Mouse (Mus musculus): ENCODE data around the gene Pgm3.

The Pgm3 gene

GRCm38 (mm10) chr9:86570261-86570890, 1.3 kb downstream of the Pgm3 start:
- DNase-seq (ENCODE audit: low read depth in 1 of 2, low spot score in 2 of 2): no peak

DNA sequence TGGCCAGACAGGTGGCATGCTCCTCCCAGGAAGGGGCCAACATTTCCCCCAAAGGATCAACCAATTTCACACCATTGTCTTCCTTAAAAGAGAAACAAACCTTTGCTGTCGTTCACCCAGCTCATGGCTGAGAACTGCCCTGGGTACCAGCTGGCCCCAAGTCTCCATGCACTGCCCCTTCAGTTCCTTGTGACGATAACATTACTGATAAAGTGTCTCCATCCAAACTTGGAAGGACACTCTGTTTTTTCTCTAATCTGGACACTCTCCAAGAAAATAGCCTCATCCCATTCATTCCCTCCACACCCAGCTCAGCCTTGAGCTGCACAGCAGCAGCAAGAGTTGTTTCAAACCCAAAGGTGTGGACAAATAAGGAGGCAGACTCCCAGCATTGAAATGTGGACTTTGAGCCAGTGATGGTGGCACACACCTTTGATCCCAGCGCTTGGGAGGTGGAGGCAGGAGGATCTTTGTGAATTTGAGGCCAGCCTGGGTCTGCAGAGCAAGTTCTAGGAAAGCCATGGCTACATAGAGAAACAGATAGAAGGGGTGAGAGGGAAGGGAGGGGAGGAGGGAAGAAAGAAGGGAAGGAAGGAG, 2.2 kb downstream of the Pgm3 start:
- DNase-seq (ENCODE audit: low read depth in 1 of 2, low spot score in 2 of 2): no peak

- DNase-seq (ENCODE audit: low read depth in 1 of 2, low spot score in 2 of 2): no peak
Measured at GRCm38 (mm10) chr9:86560543-86560942, 11.1 kb downstream of the Pgm3 start.

- no peak for DNase-seq (ENCODE audit: low read depth in 1 of 2, low spot score in 2 of 2)
Measured at GRCm38 (mm10) chr9:86554641-86555040, 17.0 kb downstream of the Pgm3 start.

DNA sequence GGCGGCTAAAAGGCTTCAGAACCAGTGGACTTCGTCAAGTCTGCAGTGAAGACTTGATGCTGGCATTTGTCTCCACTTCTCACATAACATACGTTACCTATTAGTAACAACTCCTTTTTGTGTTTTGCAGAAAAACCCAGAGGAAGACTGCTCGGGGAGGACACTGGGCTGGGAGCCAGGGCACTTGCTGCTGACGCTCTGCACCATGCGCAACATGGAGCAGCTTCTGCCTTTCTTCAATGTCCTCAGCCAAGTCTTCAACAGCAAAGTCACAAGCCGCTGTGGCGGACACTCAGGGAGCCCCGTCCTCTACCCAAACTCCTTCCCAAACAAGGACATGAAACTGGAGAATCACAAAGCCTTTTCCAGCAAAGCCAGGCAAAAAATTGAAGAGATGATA, 17.8 kb downstream of the Pgm3 start:
- no peak for DNase-seq (ENCODE audit: low read depth in 1 of 2, low spot score in 2 of 2)

GRCm38 (mm10) chr9:86550717-86551116, 20.9 kb downstream of the Pgm3 start:
- DNase-seq (ENCODE audit: low read depth in 1 of 2, low spot score in 2 of 2): no peak

- DNase-seq (ENCODE audit: low read depth in 1 of 2, low spot score in 2 of 2): no peak
Measured at GRCm38 (mm10) chr9:86549637-86550162, 21.9 kb downstream of the Pgm3 start.

- no peak for DNase-seq (ENCODE audit: low read depth in 1 of 2, low spot score in 2 of 2)
Measured at GRCm38 (mm10) chr9:86544559-86544958, 27.1 kb downstream of the Pgm3 start.

DNA sequence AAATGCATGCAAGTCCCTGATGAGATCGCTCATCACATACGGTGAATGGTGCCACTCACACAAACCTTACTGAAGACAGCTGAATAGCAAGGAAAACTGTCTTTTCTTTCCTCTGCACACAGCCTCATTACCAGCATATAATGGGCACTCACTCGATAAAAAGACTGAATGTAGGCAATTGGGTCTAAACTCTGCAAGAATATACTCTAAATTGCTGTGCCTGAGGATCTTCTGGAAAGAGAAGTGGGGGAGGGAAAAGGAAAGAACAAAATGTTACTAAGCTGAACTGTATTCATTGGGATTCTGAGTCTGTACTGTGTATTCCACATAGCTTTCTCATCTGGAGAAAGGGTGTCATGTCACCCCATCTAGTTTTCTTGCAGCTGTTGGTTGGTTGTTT, 28.2 kb downstream of the Pgm3 start:
- no peak for DNase-seq (ENCODE audit: low read depth in 1 of 2, low spot score in 2 of 2)

- no peak for DNase-seq (ENCODE audit: low read depth in 1 of 2, low spot score in 2 of 2)
Measured at GRCm38 (mm10) chr9:86534071-86534470, 37.6 kb downstream of the Pgm3 start.

DNA sequence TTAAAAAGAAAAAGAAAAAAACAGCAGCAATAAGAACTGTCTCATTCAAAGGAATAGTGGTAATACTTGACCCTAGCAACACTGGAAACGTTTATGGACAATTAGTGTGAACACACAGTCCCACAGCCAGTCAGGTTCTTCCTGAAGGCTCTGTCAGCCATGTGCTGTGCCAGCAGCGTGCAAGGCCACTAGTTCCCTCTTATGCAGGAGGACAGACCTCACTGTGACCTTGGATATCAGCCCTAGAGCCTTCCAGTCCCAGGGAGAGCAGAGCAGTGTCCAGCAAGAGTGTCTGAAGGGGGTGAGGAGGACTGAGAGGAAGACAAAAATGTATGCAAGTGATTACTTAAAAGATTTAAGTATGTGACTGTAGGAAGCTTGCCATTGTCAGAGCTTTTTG, 46.0 kb downstream of the Pgm3 start:
- no peak for DNase-seq (ENCODE audit: low read depth in 1 of 2, low spot score in 2 of 2)

DNA sequence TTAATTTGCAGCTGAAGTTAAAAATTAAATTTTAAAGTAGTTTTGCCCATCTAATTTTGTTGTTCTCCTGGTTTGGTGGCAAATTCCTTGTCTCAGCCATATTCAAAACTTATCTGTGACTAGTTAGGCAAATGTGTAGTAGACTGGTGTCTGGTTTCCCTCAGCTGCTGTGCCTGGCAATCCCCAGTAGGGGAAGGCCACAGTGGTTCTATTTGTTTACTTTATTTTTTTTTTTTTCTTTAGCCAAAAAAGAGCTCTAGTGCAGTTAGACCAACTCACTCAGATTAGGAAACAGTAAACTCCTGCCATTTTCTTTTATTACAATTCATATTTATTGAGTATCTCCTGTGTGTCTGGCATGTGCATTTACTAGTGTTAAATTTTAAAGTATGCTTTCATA, 49.3 kb downstream of the Pgm3 start:
- DNase-seq (ENCODE audit: low read depth in 1 of 2, low spot score in 2 of 2): no peak

DNA sequence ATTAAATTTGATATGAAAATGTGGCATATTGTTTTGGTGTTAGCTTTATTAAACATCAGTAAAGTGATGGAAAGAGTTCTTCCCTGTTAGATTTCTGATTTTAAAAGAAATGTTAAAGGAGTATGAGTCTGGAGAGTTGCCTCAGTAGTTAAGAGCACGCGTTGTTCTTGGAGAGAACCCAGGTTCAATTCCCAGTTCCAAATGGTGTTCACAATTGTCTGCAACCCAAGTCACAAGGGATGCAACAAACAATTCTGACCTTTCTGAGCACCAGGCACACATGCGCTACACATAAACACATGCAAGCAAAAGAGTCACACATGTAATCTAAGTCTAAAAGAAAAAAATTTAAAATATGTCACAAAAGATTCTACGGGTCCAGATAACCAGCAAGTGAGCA, 56.8 kb downstream of the Pgm3 start:
- no peak for DNase-seq (ENCODE audit: low read depth in 1 of 2, low spot score in 2 of 2)

DNA sequence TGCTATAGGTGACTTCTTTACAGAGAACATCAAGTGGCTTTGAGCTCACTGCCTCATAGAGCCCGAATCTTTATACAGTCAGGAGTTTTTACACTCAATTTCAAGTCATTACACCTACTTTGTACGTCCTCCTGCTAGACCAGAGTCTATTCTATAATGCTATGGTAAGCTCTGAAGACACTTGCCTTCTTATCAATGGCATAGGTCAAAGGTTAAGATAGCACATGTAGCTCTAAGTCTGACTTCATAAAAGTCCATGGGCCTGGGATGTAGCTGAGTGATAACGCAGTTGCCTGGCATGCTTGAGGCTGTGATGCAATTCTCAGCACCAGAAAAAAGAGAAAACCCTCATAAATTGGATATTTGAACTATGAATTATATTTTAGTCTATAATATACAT, 57.3 kb downstream of the Pgm3 start:
- no peak for DNase-seq (ENCODE audit: low read depth in 1 of 2, low spot score in 2 of 2)

DNA sequence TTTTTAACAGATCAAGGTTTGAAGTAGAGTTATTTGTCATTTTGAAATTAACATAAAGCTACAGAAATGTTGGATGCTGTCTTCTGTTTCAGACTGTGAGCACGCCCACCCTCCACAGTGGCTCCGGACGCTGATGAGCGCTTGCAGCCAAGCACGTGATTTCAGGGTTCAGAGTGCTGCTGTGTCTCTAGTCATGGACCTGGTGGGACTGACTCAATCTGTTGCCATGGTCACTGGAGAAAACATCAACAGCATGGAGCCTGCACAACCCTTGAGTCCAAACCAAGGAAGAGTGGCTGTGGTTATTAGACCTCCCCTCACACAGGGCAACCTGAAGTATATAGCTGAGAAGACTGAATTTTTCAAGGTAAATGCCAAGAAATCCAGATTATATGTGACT, 57.9 kb downstream of the Pgm3 start:
- DNase-seq (ENCODE audit: low read depth in 1 of 2, low spot score in 2 of 2): no peak

DNA sequence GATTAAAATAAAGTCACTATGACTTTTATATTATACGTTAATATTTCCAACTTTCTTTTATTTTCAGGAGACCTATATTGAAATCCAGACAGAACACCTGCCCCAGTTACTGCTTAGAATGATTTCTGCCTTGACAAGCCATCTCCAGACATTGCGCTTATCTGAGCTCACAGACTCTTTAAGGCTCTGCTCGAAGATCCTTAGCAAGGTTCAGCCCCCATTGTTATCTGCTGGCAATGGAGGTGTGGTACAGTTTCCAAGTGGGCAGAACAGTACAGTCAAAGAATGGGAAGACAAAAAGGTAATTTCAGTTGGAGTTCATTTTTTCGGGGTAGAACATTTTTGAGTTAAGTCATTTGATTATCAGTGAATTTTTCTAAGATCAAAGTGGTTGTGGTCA, 64.2 kb downstream of the Pgm3 start:
- no peak for DNase-seq (ENCODE audit: low read depth in 1 of 2, low spot score in 2 of 2)

All from monocyte, adult 2 months (primary cell).